Mouse (Mus musculus) large intestine, adult 2 months (tissue): ENCODE data around the gene Dennd1a. TPM values are rescaled to one million over a fixed set of nuclear protein-coding genes. Genes with fewer than 3 reads are reported as not detected.

Source experiments
- DNase-seq: peaks from one replicate; pipeline ENCODE4 v3.0.0-alpha.2; 2012; ENCODE audit warnings: low read depth, low spot score
- WGBS: fragments of 180-500 bp; shearing (Covaris S2); methylation state at CpG from one replicate; pipeline ENCODE4 v1.1.7; 2018; 5-methylcytosine and 5-hydroxymethylcytosine counted together
- polyA plus RNA-seq: library from polyadenylated mRNA; depleted of rRNA; stranded (reverse); fragments of >200 nt; gene quantifications from 2 replicates; pipeline ENCODE4 v1.2.3, GENCODE M21; 2012

Dennd1a gene
- polyA plus RNA-seq, 1 experiment = 5.8 TPM

DNA sequence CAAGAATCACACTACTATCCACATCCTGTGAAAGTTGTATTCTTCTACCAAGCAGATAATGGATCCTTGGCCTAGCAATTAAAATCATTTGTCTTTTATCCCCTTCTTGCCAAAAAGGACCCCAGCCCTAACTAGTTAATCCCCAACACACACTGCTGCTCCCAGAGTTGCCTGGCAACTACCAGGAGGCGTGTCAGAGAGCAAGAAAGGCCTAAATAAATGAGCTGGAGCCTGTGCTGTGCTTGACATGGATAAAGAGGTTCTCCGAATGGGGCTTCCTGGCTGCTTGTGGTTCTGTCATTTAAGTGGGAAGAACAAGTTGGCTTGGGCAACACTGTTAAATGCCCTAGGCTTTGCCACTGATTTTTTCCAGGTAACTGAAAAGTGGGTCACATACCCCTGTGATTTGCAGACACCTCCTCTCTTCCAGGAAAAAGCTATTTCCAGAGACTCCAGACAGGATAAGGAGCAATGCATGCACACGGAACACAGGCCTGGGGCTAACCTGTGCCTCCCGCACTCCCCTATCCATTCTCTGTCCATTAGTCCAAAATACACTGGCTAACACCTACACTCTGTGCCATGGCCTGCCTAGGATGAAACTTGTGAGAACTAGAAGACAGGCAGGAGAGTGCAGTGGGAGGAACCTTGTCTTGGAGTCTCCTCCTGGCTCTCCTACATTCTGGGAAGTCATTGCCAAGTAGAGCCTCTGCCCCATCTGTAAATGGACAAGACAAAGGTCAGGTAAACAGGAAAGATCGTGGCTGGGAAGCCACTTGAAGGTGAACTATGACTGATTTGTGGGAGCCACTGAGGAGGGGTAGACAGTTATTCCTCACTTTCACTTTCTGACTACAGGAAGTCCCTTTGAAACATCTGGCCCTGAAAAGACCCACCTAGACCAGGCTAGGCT lies 355.9 kb downstream of the Dennd1a start:
- 79% methylated on average over 5 of the region's 5 CpGs for WGBS
- DNase-seq = no peak

DNA sequence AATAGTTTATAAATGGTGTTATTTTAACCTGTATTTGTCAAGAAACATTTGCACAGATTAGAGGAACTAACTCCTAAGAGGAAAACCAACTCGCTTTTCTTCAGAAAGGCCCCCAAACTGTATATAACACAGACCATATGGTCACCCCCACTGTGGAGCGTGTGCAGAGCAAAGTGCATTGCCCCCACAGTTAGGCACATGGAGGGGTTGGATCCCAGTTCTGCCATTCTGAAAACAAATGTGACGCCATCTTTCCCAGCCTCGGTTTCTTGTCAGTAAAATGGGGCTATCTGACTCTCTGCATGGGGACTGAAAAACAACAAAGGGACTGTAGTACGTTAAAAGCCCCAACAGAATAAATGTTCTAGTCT lies 361.1 kb downstream of the Dennd1a start:
- 79% methylated on average over 5 of the region's 5 CpGs for WGBS
- DNase-seq = no peak

DNA sequence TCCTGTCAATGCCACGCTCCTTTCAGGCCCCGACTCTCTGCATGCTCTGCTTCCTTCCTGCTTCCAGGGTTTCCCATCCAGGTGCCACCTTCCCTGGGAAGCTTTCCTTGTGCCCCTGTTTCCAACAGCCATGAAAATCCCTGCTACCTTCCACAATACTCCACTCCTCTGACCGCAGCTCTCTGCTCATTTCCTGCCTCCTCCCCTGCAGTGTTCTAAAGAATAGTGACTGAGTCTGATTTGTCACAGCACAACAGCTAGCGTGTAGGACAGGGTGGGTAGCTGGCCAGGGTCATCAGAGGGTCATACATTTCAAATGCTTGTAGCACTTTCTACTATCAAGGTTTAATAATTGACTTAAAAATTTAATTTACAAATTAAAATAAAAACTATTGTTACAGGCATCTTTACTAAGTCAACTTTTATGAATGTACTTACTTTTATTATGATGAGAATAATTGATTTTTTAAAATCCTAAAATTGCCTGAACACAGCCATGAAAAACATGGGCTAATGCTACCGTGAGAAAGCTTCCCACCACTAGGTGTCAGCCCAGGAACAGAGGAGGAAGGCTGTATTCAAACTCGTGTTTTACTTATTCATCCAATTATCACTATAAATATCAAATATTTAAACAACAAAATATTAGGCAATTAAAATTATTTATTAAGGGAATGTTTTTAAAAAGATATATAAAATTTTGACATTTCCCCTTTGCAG lies 361.6 kb downstream of the Dennd1a start:
- WGBS = 50% methylated on average over 6 of the region's 6 CpGs
- DNase-seq = no peak

DNA sequence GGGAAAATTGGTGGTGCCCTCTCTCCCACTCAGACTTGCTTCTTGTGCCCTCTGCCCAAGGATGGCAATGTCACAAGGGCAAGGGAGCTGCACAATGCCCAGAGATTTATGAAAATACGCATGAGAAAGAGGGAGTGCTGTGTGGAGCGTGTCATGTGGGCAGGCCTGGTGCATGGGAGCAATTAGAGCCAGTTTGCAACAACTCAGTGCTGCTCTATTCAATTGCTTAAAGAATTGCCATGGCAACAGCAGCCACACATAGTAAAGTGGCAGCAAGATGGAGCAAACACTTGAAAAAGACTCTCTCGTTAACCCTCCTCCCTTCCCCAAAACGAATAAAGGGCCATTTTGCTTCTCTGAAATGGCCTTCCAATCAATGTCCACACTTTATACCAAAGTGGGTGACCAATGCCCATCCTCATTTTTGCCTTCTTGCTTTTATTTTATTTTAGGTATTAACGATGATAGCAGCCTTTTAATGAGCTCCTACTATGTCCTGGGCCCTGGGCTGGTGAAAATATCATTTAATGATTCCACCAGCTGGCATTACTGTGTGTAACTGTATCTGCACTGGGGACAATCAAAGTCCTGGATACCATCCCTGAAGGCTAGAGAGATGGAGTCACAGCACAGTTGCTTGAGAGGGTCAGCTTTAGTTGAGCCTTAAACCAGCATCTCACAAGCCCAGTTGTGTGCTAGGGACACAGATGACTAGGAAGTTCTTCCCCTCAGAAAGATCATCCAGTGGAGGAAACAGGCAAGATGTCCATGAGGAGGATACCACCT lies 378.3 kb downstream of the Dennd1a start:
- no peak for DNase-seq
- WGBS = 85% methylated on average over 5 of the region's 5 CpGs

DNA sequence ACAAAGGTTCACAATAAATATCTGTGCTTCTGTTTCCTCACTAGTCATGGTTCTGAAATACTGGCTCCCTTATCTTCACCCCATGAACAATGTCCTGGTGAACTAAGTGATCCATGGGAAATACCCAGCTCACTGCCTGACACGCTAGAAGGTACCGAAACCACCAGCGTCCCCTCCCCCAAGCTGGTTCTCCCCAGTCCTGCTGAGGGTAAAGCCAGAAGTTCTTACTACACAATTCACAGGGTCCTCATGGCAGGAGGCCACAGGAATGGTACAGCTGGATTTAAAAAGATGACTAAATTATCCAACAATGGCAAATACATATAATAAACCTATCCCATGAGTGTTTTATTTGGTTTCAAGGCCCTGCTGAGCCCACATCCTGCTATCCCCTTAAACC lies 378.9 kb downstream of the Dennd1a start:
- WGBS = 97% methylated on average over 3 of the region's 3 CpGs
- no peak for DNase-seq

DNA sequence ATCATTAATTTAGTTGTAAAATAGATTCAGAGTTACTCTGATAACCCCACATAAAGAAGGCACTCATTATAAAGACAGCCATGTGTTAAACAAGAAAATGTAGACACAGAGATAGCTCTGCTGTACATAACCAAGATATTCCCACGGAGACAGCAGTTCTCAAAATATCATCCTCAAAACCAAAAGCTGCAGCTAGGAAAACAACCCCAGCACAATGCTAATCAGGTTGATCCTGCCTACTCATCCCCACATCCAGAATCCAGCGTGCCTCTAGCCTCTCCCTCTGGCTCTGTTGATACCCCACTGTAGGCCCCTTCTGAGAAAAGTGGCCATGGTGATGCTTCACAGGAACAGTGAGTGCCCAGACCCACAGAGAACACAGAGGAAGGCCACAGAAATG lies 380.9 kb downstream of the Dennd1a start:
- 86% methylated on average over 2 of the region's 2 CpGs for WGBS
- no peak for DNase-seq

DNA sequence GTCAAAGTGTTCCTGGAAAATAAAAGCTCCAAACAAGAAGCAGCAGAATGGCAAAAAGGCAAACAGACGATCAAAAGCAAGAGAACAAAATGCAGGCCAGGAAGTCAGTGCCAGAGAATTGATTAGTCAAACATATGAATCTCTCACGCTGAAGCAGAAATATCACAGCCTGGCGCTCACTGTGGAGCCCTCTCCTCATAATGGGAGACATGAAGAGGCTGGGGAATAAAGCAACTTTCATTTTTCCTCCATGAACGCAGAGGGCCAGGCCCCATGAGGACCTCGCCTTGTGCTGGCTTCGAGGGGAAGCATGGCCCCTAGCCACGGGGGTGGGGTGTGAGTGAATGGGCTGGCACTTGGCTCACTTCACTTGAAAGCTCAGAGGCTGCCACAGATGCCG lies 383.9 kb downstream of the Dennd1a start:
- DNase-seq = no peak
- 83% methylated on average over 8 of the region's 8 CpGs for WGBS

DNA sequence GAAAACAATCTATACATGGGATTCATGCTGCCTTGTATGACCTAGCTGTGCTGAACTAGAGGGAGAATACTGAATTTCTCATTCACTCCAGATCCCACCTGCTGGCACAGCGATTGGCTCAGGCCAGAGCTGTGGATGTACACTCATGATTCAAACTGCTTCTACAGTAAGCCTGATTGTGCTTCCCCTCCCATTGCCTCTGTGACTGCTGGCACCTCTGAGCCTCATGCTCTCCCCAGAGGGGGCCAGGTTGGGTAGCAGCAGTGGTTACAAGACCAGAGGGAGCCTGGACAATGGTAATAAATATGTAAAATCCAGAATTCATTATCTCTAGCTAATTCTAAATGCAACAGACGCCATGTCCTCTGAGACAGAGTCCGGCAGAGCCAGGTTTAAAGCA lies 404.0 kb downstream of the Dennd1a start:
- no peak for DNase-seq
- WGBS = 94% methylated on average over 3 of the region's 3 CpGs

DNA sequence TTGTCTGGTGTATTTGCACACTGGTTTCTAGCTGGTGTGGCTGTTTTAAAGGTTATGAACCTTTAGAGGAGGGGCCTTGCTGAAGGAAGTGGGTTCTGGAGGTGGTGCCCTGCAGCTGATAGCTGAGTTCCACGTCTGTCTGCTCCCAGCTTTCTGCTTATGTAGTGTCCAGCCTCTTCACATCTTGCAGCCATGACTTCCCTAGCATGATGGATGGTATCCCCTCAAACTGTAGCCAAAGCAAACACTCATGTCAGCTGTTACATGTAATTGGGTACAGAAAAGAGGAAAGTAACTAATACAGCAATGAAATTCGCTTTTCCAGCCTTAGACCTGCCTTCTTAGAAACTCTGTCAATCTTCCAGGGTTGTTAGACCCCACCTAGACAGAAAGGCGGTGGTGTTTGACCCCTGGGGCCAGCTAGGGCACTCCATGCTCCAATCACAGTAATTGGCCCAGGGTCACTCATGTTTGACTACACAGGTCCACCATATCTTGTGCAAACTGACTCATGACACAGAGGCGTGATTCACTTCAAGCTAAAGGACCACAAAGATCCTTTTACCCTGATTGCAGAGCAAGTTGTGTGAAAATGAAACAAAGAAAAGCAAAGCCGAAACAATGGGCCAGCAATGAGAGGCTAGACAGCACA lies 405.8 kb downstream of the Dennd1a start:
- no peak for DNase-seq
- WGBS = 70% methylated on average over 5 of the region's 5 CpGs

DNA sequence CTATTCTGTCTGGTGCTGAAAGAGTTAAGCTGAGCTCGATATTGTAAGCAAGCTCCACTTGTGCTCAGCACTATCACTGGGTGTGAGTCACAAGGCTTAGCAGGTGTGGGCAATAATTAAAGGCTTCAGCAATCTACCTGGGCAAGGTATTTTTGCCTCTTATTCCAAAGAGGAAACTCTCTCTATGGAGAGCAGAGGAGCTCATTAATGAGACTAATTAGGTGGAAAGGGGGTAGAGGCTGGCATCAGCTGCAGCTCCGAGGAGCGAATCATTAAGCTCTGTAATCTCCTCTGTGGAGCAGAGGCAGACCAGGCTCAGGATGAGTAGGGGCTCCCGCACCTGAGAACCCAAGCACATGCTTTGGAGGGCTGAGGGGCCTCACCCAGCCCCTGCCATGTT lies 407.5 kb downstream of the Dennd1a start:
- no peak for DNase-seq
- 53% methylated on average over 4 of the region's 4 CpGs for WGBS

DNA sequence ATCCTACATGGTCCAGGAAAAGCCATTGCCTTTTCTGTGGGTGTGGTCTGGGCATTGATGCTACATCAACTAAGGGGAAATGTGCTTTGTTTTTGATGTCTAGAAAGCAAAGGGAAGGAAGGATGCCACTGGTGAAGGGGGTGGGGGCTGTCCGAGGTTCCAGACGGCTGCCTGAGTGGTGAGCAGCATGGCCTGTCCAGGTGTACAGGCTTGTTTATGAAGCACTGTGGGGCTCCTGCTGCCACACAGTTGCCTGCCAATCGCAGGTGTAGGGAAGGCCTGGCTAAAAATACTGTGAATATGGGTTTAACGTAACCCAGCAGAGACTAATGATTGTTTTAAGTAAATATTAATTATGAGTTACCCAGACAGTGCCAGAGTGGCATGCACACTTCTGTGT lies 414.4 kb downstream of the Dennd1a start:
- DNase-seq = no peak
- WGBS = 85% methylated on average over 4 of the region's 4 CpGs

DNA sequence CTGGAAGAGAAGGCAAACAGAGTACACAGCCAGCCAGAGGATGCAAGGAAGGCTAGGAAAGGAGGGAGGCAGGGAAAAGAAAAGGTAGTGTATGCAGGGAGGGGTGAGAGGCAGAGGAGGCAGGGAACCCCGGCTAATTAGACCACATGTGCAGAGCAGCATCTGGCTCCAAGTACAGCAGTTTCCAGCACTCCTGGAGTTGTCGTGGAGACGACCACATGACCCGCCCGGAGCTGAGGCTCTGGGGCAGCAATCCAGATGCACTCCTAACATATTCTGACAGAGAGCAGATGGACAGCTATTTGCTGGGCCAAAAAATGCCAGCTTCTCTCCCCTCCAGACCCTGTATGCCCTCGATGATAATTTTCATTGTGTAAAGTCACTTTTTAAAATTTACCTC lies 417.6 kb downstream of the Dennd1a start:
- no peak for DNase-seq
- WGBS = 66% methylated on average over 6 of the region's 6 CpGs

DNA sequence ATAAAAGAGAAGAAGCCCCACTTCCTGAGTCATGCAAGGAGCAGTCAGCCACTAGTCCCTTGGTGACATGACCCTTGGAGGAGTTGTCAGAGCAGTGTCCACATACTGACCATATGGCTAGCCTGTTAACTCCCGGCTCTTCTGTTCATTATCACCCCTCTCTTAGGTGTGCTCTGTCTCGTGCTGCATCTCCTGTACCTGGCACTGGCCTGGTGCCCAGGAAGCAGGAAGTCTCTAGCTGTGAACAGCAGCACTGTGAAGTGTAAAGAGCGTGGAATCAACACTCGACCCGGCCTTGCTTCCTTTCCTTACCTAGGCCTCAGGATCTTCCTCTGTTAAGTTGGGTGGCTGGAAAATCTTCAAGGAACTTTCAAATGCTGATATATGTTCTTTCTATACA lies 419.8 kb downstream of the Dennd1a start:
- WGBS = 33% methylated on average over 5 of the region's 5 CpGs

DNA sequence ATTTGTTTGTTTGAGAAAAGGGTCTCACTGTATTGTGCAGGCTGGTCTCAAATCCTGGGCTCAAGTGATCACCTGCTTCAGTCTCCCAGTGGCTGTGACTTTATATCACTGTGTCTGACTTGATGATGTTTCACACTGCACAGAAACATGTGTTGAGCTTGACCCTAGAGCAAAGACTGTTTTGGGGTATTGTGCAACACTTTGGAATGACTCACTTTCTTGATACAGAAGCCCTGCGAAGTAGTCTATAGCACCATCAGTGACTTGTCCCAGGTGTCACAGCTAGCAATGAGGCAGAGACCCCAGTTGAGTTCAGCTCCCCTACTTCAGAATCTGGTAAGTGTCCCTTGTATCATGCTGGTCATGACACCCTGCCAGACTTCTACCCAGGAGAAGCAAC lies 429.7 kb downstream of the Dennd1a start:
- DNase-seq = no peak
- WGBS = 58% methylated on average over 1 of the region's 1 CpGs

More for the DNA sequence above, 419.8 kb downstream of the Dennd1a start:
- peak; percentile 27 for DNase-seq

DNA sequence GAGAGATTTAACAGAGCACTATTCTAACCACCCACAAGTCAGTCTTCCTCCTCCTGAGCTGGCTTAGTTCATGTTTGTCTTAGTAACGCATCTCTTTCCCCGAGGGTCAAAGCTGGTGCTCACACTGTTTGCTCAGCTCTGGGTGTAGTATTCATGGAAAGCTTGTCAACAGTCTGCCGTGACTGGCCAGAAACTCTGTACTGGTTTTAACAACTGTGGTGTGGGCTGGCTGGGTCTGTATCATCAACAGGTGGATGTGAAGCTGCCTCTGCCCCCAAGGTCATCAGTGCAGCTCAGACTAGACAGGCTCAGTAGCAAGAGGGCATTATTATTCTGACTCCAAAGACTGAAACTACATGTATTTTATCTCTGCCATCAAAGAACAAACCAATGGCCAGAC lies 430.2 kb downstream of the Dennd1a start:
- DNase-seq = no peak

DNA sequence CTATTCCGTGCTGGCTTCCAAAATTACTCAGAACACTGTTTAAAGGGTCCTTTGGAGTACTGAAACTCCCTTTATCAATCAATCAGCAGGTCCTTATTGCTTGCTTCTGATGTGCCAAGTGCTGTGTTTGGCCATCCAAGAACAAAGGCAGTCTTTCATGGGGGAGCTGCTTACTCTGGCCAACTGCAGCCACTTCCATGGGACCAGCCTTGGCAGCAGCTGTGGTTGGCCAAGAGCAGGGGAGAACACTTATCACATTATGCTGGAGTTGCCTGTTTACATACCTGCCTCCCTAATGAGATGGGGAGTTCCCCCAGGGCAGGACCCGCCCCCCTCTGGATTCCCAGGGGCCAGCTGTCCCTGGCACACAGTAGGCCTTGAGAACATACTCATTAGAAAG lies 432.0 kb downstream of the Dennd1a start:
- DNase-seq = no peak
- 47% methylated on average over 2 of the region's 2 CpGs for WGBS

More for the DNA sequence above, 430.2 kb downstream of the Dennd1a start:
- 34% methylated on average over 3 of the region's 3 CpGs for WGBS

DNA sequence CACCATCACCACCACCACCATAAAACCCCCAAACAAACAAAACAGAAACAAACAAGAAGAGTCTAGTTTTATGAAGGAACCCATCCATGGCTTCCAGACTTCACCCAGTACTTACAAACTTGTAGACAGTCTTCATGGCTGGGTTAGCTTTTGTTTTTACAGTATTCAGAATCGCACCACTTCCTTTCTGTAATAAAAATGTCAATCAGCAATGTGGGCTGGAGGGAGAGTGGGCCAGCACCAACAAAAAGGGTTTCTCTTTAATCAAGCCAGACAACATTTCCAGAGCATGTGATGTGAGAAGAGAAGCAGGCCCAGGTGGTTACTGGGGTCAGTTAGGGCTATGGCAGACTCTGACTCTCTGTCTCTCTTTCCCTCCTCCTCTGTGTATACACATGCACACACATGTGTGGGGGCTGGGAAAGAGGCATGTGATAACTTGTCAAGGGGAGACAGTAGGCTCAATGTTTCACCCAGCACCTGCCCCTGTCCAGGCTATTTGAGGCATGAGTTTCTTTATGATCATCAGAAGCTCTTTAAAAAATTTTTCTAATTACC lies 433.2 kb downstream of the Dennd1a start:
- 18% methylated on average over 1 of the region's 1 CpGs for WGBS
- DNase-seq = no peak

DNA sequence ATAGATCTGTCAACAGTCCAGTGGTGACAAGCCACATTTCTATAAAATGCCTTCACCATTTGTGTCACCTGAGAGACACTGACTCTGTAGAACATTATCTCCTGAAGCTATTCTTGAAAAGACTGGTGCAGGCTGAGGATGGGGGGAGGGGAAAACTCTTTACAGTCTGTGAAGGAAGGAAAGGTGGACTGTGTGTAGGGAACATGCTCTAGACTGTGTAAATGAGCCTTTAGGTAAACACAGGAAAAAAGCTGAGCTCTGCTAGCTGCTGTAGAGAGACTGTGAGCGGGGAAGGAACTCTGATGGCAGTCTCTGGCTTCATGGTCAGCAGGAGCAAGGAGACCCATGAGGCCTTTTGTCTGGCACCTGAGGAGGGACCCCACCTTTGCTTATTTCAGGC lies 436.6 kb downstream of the Dennd1a start:
- DNase-seq = no peak
- 84% methylated on average over 1 of the region's 1 CpGs for WGBS

DNA sequence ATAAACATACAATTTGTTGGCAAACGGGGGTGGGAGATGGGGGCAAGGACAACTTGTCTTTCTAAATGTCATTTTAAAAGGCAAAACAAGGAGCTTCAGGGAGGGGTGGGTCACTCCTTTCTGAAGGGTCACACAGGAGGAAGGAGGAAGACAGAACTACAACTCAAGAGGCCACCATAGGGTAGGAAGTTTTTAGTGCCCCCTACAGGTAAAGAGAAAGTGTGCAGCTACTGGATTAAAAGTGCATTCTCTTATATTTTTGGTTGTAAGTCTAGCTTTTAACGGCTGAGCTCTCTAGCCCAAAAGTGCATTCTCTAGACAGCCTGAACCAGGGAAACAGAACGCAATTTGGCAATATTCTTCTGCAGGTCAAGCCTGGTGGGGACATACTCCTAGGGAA lies 437.8 kb downstream of the Dennd1a start:
- no peak for DNase-seq
- WGBS = 89% methylated on average over 3 of the region's 3 CpGs

DNA sequence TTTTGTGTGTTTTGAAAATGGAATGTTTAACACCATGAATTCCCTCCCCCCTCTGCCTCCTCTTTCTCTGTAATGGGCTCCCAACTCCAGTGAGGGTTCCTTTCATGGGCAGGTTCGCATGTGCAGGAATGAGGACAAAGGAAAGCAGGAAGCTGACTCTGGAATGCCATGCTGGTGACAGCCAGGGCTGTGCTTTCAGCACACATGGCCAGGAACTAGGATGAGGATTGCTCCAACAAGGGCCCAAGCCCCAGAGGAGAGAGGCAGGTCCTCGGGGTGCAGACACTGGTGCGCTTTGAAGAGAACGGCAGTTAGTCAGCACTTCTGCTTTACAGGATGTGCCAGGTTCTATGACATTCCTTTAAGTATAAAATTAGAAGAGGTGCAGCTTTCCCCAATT lies 444.5 kb downstream of the Dennd1a start:
- 71% methylated on average over 4 of the region's 4 CpGs for WGBS
- no peak for DNase-seq
